Mouse (Mus musculus): ENCODE measurements around the gene Map3k12.

Gene Map3k12

GRCm38 (mm10) chr15:102516728-102517404, at the start of gene Map3k12:
Map3k12 (minus strand) TSS chr15:102517064.
- DNase-seq (ENCODE audit: low spot score), result peak; percentile 52

GRCm38 (mm10) chr15:102563681-102564080, 46.8 kb upstream of the Map3k12 start:
- no peak for DNase-seq (ENCODE audit: low spot score)

- no peak for DNase-seq (ENCODE audit: low spot score)
These were observed 46.2 kb upstream of the Map3k12 start for GRCm38 (mm10) chr15:102563061-102563460.

- DNase-seq (ENCODE audit: low spot score), result no peak
These were observed 45.6 kb upstream of the Map3k12 start for GRCm38 (mm10) chr15:102562491-102562890.

- no peak for DNase-seq (ENCODE audit: low spot score)
These were observed 40.7 kb upstream of the Map3k12 start for GRCm38 (mm10) chr15:102557580-102557979.

GRCm38 (mm10) chr15:102555581-102555980, 38.7 kb upstream of the Map3k12 start:
- no peak for DNase-seq (ENCODE audit: low spot score)

GRCm38 (mm10) chr15:102552599-102552998, 35.7 kb upstream of the Map3k12 start:
- DNase-seq (ENCODE audit: low spot score), result no peak

- DNase-seq (ENCODE audit: low spot score), result no peak
These were observed 30.6 kb upstream of the Map3k12 start for GRCm38 (mm10) chr15:102547478-102547877.

GRCm38 (mm10) chr15:102546677-102547427, 30.0 kb upstream of the Map3k12 start:
- no peak for DNase-seq (ENCODE audit: low spot score)

GRCm38 (mm10) chr15:102546246-102546645, 29.4 kb upstream of the Map3k12 start:
- DNase-seq (ENCODE audit: low spot score), result no peak

GRCm38 (mm10) chr15:102544801-102545200, 27.9 kb upstream of the Map3k12 start:
- DNase-seq (ENCODE audit: low spot score), result no peak

GRCm38 (mm10) chr15:102533926-102534325, 17.1 kb upstream of the Map3k12 start:
- DNase-seq (ENCODE audit: low spot score), result no peak

GRCm38 (mm10) chr15:102532106-102532900, 15.4 kb upstream of the Map3k12 start:
- no peak for DNase-seq (ENCODE audit: low spot score)

GRCm38 (mm10) chr15:102531586-102531985, 14.7 kb upstream of the Map3k12 start:
- no peak for DNase-seq (ENCODE audit: low spot score)

- no peak for DNase-seq (ENCODE audit: low spot score)
These were observed 13.7 kb upstream of the Map3k12 start for GRCm38 (mm10) chr15:102530566-102530965.

- no peak for DNase-seq (ENCODE audit: low spot score)
These were observed 11.5 kb upstream of the Map3k12 start for GRCm38 (mm10) chr15:102528396-102528795.

GRCm38 (mm10) chr15:102527936-102528335, 11.1 kb upstream of the Map3k12 start:
- DNase-seq (ENCODE audit: low spot score), result no peak

- DNase-seq (ENCODE audit: low spot score), result no peak
These were observed 9.5 kb upstream of the Map3k12 start for GRCm38 (mm10) chr15:102526111-102527002.

- DNase-seq (ENCODE audit: low spot score), result peak; percentile 78
These were observed 8.1 kb upstream of the Map3k12 start, which contains the start of gene Npff for GRCm38 (mm10) chr15:102524892-102525485. Npff (minus strand) TSS chr15:102524942.

- no peak for DNase-seq (ENCODE audit: low spot score)
These were observed 4.6 kb upstream of the Map3k12 start for GRCm38 (mm10) chr15:102521480-102521879.

GRCm38 (mm10) chr15:102520416-102520815, 3.6 kb upstream of the Map3k12 start:
- DNase-seq (ENCODE audit: low spot score), result peak; percentile 70
